Mouse (Mus musculus): Measurements from ENCODE around the gene Ccdc148.

Gene Ccdc148

GRCm38 (mm10) chr2:59050245-59050824, 110.1 kb downstream of the Ccdc148 start:
- in situ Hi-C loops (cut with MseI, MboI), result no loop called here

GRCm38 (mm10) chr2:59049686-59050085, 110.8 kb downstream of the Ccdc148 start:
- in situ Hi-C loops (cut with MseI, MboI), result no loop called here

- in situ Hi-C loops (cut with MseI, MboI), result no loop called here
Measured at GRCm38 (mm10) chr2:59048775-59049451, 111.6 kb downstream of the Ccdc148 start.

GRCm38 (mm10) chr2:59043313-59044032, 117.0 kb downstream of the Ccdc148 start:
- in situ Hi-C loops (cut with MseI, MboI), result no loop called here

- in situ Hi-C loops (cut with MseI, MboI), result no loop called here
Measured at GRCm38 (mm10) chr2:59042616-59043015, 117.9 kb downstream of the Ccdc148 start.

- in situ Hi-C loops (cut with MseI, MboI), result no loop called here
Measured at GRCm38 (mm10) chr2:59036433-59036832, 124.0 kb downstream of the Ccdc148 start.

GRCm38 (mm10) chr2:59035206-59035605, 125.3 kb downstream of the Ccdc148 start:
- in situ Hi-C loops (cut with MseI, MboI), result no loop called here

- in situ Hi-C loops (cut with MseI, MboI), result no loop called here
Measured at GRCm38 (mm10) chr2:59034281-59034680, 126.2 kb downstream of the Ccdc148 start.

GRCm38 (mm10) chr2:59024558-59024957, 135.9 kb downstream of the Ccdc148 start:
- in situ Hi-C loops (cut with MseI, MboI), result no loop called here

- in situ Hi-C loops (cut with MseI, MboI), result no loop called here
Measured at GRCm38 (mm10) chr2:59007356-59007755, 153.1 kb downstream of the Ccdc148 start.

- in situ Hi-C loops (cut with MseI, MboI), result no loop called here
Measured at GRCm38 (mm10) chr2:59006567-59007340, 153.7 kb downstream of the Ccdc148 start.

- in situ Hi-C loops (cut with MseI, MboI), result no loop called here
Measured at GRCm38 (mm10) chr2:58997151-58997550, 163.3 kb downstream of the Ccdc148 start.

- in situ Hi-C loops (cut with MseI, MboI), result no loop called here
Measured at GRCm38 (mm10) chr2:58992431-58993191, 167.9 kb downstream of the Ccdc148 start.

- in situ Hi-C loops (cut with MseI, MboI), result no loop called here
Measured at GRCm38 (mm10) chr2:58978095-58978494, 182.4 kb downstream of the Ccdc148 start.

- in situ Hi-C loops (cut with MseI, MboI), result no loop called here
Measured at GRCm38 (mm10) chr2:58971507-58972275, 188.8 kb downstream of the Ccdc148 start.

- in situ Hi-C loops (cut with MseI, MboI), result no loop called here
Measured at GRCm38 (mm10) chr2:58956770-58957300, 203.6 kb downstream of the Ccdc148 start.

- in situ Hi-C loops (cut with MseI, MboI), result no loop called here
Measured at GRCm38 (mm10) chr2:58956351-58956750, 204.1 kb downstream of the Ccdc148 start.

GRCm38 (mm10) chr2:58952101-58952500, 208.4 kb downstream of the Ccdc148 start:
- in situ Hi-C loops (cut with MseI, MboI), result no loop called here

GRCm38 (mm10) chr2:58948796-58949195, 211.7 kb downstream of the Ccdc148 start:
- in situ Hi-C loops (cut with MseI, MboI), result no loop called here

- in situ Hi-C loops (cut with MseI, MboI), result no loop called here
Measured at GRCm38 (mm10) chr2:58941361-58941760, 219.1 kb downstream of the Ccdc148 start.
